Mouse (Mus musculus): Measurements from ENCODE around the gene Psmd10.

DNA sequence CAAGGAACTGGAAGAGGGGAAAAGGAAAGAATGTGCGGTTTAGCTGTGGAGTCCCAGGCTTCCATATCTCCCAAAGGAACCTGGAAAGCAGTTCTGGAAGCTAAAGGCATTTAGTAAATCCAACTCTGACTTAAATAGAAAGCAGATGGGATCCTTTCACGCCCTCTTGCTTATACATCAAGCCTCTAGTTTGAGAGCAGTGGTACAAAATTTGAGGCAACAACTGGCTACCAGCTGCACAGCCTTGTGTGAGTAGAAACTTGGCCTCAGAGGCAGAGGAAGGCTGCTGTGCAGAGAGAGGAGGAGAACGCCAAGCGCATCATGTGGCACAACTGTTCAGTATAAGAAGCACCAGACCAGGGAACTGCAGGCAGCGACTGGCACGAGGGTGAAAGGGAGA, 35.2 kb downstream of the Psmd10 start:
- no peak for TF ChIP-seq POLR2A (IDR thresholded peaks at IDR 0.05; ENCODE audit: low read depth, low read length)
- TF ChIP-seq CTCF (IDR thresholded peaks at IDR 0.05; ENCODE audit: borderline replicate concordance, insufficient read depth, low read length) = no peak
